Mouse (Mus musculus) c-Kit-positive CD71-positive TER-119-negative erythroid progenitor cells, embryonic 14.5 days (primary cell): ENCODE results near the gene Pitpnm2.

Source experiments
- DNase-seq: peaks from one replicate; pipeline ENCODE4 v3.0.0-alpha.2; 2013; ENCODE audit warnings: low read depth

Pitpnm2 gene

DNA sequence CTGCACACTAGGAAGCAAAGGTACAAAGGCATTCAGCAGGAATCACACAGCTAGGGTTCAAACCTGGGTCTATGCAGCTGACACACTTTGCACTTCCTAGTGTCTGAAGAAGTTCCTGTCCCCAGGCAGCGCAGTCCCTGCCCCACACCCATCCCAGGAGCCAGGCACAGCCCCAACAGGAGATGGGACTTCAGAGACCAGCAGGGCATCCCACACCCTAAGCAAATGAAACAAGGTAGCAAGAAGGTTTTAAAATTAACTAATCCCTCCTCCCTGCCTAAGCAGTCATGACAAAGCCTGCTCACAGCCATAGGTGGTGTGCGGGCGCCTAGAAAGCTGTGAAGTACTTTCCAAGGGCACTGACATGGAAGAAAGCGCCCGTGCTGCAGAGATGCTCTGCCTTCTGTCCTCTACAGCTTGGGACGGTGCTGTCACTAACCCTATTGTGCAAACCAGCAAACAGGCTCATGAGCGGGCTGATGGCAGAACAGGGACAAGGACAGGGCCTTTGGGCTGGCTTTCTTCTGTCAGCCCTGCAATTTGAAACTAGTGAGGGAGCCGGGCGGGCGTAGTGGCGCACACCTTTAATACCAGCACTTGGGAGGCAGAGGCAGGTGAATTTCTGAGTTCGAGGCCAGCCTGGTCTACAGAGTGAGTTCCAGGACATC lies 68.9 kb downstream of the Pitpnm2 start:
- DNase-seq = no peak

DNA sequence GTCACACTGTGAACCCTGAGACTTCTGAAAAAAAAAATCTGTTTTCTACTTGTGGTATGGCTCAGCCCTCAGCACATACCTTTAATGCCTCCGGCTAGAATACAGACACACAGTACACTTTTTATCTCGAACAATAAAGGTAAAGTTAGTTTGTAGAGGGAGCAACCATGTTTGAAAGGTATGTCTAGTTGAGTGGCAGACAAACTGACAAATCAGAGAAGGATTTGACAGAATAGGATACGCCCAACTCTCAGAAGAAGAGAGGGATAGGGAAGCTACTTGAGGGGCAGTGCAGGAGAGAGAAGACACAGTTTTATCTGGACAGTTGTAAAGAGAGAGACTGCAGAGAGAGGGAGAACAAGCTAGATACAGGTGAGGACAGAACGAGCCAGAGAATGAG lies 70.1 kb downstream of the Pitpnm2 start:
- DNase-seq = peak; percentile 56

DNA sequence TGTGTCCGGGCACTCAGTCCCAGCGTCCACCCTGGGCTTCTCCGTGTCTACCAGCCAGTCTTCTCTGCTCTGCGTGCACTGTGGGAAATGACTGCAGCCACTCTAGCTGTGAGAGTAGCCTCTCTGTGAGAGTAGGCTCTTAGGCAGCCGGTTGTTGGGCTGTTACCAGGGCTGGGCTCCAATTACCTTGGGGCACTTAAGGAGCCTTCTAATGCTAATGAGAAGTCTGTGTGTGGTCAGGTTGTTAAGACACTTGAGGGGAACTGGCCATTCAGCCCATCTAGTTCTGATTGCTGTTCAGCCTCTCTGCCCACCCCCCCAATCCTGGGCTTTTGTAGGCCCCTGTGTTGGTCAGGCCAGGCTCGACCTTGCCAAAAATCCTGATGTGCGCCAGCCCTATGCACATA lies 72.8 kb downstream of the Pitpnm2 start:
- DNase-seq = no peak

DNA sequence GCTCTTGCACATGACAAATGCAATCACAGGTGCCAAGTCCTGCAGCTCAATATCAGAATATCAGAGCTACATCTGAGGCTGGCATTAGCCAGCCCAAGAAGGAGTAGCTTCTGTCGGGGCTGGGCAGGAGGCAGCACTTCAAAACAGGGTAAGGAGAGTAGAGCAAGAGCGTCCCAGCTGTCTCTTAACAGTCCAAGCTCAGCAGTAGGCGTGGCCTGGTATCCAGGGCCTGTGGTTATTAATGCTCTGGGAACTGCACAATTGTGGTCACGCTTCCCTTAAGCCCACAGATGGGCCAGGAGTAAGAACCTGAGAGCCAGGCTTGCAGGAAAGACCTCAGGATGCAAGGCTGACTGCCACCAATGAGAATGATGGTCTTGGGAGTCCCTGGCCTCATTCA lies 74.4 kb downstream of the Pitpnm2 start:
- no peak for DNase-seq

DNA sequence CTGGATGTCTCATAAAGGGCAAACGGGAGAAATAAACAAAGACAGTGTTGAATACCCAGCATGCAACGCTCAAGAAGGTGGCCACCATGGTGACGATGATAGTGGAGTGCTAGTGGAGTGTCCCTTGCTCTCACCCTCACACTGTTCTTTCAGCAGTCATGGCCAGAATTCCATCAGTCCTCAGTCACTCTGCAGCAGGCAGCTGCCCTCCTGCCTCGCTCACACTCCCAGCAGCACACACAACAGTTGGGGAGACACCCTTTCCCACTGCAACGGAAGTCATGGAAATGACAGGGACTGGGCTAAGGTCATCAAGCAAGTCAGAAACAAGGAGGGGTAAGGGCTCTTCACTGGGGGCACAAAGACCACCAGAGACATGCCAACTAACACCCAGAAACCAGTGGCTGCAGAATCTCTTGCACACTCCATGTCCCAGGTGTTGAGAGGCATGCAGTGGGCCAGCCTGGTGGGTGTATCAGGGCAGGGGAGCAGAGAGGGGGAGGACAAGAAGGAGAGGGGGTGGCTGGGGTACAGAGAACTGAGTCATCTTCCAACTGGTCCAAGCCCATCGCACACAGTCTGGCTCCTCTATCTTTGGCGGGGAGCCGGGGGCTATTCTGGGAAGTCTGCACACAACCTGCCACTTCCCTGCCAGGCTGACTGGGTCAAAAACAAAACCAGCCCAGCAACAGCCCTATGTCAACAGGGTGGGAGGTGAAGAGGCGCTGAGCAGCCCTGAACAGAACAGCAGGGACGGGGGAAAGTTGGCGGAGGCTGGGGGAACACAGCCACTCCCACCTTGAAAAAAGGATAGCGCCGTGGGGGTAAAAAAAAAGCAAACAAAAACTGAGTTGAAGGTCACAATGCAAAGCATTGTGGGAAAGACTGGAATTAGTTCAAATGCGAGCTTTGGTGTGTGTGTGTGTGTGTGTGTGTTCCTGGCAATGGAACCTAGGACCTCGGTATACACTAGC lies 76.3 kb downstream of the Pitpnm2 start:
- DNase-seq = no peak

DNA sequence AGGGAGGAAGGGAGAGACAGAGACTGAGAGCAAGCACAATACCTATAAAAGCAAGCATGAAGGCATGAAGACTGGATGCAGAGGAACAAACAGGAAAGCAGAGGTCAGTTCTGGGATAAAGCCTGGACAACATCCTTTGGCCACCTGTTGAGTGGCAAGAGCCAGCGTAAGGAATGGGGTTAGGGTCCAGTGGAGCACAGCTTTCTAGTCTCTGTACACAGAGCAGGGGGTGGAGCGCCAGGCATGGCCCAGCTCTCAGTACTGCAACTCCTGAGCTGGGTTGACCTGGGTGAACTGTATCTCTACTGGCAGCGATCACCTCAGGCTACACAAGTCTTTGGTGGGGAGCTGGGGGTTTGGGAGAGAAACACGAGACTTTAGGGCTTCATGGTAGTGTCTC lies 77.3 kb downstream of the Pitpnm2 start:
- no peak for DNase-seq

DNA sequence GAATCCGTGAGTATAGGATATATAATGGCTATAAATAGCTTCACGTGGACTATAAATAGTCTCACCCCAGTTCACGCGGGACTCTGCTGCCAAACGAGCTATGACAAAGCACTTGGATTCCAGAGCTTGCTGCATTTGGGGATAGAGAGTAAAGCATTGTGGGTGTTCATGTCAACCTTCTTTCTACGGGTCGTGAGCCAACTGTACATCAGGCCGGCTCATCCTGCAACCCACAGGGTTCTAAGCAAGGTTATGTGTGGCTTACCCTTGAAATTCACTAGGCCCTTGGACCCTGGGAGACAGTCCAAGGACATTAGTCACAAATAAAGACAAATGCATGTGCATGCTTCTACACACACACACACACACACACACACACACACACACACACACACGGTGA lies 77.8 kb downstream of the Pitpnm2 start:
- DNase-seq = no peak

DNA sequence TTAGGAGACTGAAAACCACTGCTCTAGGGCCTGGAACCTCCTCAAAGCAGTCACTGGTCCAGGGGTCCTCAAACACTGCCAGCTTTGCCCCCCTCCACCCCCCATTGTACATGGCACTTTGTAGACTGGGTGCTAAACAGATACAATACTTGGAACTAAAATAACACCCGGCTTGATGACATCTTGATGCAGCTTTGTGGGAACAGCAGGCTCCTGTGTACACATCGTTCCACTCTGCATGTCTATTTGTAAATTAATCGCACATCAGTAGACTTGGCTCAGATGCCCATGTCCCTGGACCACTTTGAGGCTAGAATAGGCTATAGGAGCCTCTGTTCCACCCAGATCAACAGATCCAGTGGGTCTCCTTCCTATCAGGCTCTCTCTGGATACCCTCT lies 80.3 kb downstream of the Pitpnm2 start:
- no peak for DNase-seq

DNA sequence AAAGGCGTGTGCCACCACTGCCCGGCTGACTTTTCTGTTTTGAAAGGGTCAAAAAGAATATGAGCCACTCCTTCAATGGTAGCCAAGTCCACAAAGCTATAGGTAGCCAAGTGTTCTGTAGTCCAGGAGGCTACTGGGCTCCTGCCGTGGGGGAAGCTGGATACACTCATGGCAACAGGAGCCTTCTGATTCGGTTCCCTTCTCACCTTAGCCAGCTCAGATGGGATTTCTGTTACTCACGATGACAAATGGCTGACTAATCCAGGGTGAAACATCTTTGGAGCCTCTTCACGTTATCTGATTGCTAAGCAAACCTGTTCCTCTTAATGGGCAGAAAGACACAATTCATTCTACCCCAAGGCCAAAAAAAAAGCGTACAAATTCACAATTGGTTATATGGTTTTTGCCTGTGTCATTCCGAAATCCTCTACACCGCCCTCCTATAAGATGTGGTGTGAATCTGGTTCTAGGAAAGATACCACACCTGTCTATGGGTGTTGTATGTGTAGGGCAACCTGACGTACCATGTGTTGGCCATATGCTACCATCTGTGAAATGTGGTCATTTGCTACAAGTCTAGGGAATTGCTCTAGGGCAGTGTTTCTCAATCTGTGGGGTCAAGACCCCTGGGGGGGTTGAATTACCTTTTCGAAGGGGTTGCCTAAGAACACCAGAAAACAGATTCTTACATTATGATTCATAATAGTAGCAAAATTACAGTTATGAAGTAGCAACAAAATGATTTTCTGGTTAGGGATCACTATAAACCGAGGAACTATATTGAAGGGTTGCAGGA lies 80.9 kb downstream of the Pitpnm2 start:
- DNase-seq = no peak

DNA sequence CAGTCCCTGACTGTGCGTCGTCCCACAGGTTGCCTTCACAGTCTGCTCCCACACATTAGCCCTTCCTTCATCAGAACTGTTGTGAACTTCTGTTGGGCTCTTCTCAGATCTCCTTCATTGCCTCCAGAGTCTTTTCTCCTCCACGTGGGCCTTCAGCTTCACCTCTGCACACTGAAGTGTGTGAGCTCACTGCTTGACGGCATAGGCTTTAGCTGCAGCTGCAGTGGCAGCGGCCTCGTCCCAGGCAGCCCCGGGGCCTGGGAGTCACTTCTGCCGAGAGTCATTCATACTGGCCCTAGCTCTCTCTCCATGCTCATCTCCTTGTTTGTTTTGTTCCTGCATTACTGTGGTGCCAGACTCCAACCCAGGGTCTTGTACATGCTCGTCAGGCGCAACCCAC lies 81.9 kb downstream of the Pitpnm2 start:
- DNase-seq = no peak

DNA sequence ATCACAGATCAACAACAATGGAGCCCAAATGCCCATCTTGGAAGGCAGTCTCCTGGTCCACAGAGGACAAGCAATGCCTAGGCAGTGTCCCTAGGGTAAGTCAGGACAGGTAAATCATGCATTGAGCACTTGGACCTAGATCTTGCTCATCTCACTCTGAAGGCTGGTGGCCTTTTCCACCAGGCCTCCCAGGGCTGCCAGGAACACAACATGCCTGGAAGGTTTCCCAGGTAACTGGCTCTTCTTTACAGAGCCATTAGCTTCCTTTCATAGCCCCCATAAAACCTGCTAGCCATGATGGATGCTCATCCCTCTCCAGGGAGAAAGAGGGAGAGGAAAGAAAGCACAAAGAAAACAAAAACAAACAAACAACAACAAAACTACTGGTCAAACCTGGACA lies 82.8 kb downstream of the Pitpnm2 start:
- no peak for DNase-seq

DNA sequence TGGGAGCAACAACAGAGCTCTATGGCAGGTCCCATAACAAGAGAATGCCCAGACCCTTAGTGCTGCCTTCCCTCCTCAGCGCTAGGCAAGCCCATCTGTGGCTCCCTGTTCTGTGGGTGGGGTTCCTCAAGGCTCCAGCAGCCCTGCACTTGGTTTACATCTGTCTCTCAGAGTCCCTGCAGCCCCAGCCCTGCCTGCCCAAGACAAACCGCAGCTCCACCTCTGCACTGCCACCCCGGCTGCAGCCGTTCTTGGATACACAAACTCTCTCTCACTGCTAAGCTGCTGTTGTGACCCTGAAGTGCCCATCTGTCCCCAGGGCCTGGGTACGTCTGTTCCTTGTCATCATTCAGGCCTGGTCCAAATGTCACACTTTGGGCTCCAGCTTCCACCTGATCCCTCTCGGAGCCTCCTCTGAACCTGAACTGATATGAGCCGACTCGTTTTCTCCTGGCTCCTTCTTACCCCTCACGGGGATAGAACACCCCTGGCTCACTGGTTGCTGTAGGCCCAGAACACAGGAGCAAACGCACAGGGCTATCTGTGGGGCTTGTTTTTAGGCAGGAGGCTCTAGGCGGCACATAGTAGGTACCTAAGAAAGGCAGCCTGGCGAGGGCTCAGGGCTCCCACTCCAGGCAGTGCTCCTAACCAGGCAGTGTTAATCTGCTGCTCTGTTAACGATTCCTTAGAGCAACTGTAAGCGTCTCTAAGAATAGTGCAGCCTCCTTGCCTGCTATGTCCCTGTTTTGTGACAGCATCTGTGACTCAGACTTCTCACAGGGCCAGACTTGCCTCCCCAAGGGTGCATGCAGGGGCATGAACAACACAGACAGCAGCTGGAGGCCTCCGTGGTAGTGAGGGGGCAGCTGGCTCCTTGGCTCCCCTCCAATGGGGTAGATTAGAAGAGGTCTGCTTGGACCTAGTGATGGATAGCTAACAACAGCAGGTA lies 83.7 kb downstream of the Pitpnm2 start:
- DNase-seq = no peak

DNA sequence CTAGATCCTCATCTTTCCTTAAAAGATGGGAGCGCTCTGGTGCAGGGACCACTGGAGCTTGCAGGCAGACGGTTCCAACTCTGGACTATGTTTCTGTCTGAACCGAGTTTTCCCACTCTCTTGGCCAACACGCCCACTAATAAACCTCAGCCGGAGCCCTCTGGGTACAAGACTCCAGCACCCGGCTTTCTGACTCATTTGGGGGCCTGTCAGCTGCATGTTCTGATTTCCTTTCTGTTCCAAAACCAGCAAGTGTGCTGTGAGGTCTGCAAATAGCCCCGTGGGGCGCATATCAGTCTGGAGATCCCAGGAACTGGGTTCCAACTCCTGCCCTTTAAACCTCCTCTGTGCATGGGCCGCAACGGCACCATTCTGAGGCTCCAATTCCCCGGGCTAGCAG lies 86.1 kb downstream of the Pitpnm2 start:
- DNase-seq = no peak

DNA sequence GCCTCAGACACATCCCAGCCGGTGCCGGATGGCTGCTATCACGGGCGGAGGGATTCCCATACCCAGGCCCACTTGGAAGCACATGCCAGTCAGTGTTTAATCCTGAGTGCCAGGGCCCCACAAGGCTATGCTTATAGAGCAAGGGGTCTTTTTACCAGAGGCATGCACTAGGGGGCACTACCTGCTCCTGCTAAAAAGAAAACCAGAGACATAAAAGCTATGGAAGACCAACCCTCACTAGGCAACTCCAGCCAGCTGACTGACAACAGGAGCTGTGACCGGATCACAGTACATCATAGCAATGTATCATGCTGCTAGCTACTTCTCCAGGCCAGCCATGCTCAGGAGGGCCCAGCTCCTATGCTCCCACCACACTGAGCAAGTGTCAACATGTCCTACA lies 87.0 kb downstream of the Pitpnm2 start:
- peak; percentile 55 for DNase-seq

DNA sequence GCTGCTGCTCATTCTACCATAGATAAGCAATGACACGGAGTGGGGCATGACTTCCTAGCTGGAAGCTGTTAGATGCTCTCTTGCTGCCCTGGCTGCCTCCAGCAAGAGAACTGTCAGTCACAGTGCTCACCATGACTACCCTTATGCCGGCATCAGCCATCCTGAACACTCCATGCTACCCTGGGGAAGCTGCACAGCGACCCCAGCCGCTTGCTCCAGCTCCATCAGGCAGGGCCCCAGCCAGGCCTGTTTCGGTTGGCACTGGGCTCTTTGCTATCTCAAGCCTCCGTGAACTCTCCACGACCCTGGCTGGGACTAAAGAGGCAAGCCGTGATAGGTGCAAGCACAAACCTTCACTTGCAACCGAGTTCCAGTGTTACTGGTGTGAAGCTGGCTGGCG lies 87.7 kb downstream of the Pitpnm2 start:
- DNase-seq = no peak

DNA sequence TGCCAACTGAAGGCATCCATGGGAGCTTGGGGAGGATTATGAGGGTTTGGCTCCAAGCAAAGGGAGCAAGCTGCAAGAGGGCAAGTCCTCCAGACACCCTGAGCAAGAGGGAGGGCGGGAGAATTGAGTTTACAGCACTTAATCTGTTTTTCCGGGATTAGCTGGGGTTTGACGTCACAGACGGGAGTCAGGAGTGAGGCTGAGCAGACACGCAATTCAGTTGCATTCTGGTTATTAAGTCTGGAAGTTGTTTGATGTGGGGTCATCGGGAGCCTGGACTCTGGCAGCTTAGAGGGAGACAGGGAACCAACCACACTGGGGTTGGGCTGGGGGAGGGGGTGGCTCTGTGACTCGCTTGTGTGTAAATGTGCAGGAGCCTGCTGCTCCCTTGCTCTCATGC lies 90.1 kb downstream of the Pitpnm2 start:
- DNase-seq = no peak

DNA sequence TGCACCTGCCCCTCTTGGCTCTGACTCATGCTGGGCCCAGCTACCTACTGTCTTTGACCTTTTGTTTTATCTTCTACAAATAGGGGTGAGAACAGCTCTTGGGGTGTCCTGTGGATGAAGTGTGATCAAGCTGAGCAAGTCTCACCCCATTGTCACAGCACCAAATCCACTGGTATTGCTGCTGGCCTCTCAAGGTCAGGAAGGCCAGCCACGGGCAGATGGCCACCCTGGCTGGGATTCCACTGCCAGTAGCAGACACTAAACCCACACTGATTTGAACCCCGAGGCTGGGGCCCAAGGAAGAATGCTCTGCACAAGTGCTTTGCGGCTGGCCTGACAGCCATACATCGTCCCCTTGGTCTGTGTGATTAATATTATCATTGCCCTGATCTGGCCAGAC lies 91.3 kb downstream of the Pitpnm2 start:
- DNase-seq = no peak

DNA sequence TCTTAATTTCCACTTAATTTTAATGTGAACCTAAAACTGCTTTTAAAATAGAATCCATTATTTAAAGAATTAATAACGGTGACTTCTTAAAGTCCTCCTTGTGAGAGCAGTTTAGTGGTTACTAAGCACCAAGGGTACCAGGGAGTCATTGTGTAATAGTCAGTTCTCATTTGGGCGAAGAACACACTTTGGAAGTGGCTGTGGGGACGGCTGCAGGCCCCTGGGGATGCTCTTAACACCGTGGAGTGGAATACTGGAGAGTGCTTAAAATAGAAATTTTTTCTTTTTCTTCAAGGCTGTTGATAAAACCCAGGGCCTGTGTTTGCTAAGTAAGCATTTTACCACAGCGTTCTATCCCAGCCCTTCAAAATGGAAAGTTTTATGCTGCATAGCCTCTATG lies 93.6 kb downstream of the Pitpnm2 start:
- DNase-seq = no peak

DNA sequence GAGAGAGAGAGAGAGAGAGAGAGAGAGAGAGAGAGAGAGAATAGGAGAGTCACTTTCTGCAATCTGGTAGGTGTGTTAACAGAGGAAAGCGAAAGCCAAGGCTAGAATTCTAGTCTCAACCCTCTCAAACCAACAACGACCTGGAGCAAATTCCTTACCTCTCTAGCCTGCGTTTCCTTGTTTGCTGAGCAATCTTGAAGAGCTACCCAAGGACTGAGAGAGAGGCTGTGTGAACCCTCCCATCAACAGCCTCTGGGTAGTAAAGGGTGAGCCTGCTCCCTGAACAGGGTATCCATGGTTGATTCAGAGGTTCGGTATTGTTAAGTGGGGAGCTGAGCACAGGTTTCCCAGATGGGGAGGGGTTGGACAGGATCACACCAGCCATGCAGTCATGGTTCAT lies 96.8 kb downstream of the Pitpnm2 start:
- no peak for DNase-seq

DNA sequence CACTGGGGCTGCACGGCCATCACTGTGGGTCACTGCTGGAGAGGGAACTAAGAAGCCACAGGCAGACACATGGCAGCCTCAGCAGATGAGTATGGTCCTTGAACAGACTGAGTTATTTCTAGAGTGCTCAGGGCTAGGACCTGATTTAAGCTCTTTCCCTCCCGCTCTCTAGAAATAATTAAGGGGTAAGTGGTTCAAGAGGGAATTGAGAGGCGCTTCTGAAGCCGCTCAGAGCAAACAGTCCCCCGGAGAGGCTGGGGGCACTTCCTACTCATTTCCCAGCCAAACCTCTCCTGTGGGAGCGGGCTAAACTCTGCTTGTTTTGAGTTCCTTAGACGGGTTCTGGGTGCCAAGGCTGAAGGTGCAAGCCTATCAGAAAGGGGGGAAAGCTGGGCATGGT lies 98.7 kb downstream of the Pitpnm2 start:
- no peak for DNase-seq

DNA sequence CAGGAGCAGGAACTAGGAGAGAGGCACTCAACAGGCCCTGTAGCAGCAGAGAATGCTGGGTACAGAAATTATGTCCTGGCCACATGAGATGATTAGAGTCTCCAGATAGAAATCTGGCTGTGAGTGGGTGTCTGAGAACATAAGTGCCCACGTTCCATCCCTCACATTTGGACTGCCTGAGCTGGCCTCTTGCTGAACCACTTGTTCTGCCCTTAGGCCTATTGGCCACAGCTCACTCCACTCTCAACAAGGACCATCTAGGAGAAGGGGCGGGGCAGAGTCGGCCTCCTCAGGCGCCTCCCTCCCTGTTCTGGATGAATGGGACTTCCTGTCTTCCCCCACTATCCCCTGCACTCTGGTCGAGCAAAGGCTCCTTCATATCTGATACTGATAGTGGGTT lies 100.5 kb downstream of the Pitpnm2 start:
- no peak for DNase-seq

DNA sequence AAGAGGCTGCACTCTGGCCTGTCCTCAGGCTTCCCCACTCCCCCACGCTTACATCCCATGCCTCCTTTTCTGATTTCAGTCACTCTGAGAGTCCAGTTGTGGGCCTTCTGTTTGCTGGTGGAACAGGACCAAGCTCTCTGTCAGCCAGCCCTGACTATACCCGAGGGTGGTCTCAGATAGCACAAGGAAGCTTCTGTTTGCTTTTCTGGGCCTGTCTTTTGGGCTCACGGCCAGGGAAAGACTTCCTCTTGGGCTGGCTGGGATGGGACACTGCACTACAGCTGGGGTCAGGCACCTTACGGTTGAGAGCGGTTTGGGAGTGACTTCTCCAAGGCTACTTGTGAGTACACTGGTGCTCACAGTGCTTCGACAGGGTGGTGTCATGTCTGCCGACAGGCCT lies 111.5 kb downstream of the Pitpnm2 start:
- DNase-seq = no peak
